Mouse (Mus musculus) heart, adult 11 months (tissue): ENCODE results near the gene Trim23.
"Not testable (repeated sequence)": the region's sequence is repeated elsewhere in the genome, so short reads cannot be mapped to it uniquely, and the experiment has no call there.

Experiments
- DNase-seq: peaks from one replicate; pipeline ENCODE4 v3.0.0; 2022

The Trim23 gene

DNA sequence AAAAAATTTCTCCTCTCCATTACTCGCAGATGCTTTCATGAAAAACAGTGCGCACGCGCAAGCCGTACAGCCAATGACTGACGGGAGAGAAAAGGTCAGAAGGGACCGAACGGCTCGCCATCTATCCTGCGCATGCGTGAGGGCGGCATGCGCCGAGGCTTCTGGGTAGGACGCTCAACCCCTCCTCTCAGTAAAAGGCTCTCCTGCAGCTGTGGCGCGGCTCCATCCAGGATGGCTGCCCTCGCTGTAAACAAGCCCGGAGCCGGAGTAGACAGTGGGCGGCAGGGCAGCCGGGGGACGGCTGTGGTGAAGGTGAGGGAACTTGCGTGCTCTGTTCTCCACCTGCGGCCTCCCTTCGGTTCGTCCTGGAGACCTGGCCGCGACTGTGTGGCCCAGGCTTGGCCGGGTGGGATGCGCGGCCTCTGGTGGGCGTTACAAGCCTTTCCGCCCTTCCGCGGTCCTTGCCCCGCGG is at the start of gene Trim23:
Trim23 (plus strand) TSS at position 148 of the 472 bp plus-strand sequence.
- peak; percentile 100 for DNase-seq

DNA sequence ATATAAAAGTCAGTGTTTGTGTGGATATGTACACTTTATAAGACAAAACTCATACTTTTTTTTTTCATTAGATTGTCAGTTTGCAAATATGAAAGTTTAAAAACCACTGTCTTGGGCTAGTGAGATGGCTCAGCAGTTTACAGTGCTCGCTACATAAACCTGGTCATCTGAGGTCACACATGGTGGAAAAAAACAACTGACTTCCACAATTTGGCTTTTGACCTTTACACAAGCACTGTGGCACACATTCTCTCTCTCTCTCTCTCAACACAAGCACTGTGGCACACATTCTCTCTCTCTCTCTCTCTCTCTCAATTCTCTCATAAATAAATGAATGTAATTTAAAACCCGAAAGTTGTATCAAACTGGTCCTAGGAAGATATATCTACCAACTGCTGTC is 46.0 kb upstream of the Trim23 start:
- no peak for DNase-seq

DNA sequence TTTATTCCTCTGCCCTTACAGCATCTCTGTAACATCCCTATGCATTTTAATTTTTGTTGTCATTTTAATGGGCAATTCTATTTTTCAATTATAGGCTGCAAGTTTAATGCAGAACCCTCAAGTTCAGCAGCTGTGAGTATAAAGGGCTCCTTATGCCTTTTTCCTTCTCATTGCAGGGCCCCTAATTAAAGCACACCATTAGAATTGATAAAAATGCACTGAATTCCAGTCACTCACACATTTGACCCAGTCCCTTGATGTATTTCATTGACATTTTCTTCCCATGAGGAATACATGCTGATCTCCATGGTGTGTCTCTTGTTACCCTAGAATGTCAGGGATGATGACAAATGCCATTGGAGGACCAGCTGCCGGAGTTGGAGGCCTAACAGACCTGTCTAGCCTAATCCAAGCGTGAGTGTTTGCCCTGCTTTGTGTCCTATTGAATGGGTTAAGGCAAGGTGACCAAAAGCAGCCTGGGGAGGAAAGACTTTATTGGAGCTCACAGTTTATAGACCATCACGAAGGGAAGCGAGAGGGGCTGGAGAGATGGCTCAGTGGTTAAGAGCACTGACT is 44.0 kb upstream of the Trim23 start:
- DNase-seq, result no peak

DNA sequence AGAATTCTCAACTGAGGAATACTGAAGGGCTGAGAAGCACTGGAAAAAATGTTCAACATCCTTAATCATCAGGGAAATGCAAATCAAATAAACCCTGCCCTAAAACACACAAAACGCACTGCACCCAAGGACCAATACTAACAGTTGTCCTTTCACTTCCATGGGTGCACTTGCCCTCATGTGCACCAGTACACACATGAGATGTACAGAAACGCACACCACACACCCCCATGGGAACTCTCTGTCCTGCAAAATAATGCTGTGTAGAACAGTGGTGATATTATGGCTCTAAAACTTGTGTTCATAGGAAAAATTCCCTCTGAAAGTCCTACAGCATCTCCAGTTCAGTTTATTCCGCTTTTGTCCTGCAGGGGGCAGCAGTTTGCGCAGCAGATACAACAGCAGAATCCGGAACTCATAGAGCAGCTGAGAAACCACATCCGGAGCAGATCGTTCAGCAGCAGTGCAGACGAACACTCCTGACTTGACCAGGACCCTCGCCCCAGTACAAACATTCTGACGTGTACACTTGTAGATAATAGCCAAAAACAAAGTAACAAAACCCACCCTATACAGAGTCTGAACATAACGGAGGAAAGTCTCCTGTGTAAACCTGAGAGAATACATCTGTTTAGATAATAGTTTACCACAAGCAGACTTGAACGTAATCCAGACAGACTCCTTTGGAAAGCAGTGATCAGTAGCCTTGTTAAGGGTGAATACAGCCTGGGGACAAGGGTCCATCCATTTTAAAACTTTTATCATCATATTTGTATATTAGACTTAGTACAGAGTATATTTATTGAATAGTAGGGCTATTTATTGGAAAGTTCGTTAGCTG is 39.0 kb upstream of the Trim23 start:
- peak; percentile 95 for DNase-seq

DNA sequence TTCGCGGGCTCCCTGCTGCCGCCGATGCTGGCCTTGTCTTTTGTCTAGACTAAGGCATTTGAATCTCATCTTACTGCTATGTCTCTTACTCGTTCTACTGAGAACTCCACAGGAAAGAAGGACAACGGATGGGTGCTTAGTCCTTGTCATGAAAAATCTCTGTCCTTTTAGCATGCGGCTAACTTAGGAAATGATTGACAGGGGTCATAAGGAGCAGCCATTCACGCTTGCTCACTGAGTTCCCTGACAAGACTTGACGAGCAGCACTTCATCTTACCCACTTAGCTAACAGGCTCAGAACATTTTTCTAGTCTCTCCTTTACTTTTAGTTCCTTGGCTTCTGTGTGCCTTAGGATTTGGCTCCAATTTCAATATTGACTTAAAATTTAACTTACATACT is 33.7 kb upstream of the Trim23 start:
- no peak for DNase-seq

DNA sequence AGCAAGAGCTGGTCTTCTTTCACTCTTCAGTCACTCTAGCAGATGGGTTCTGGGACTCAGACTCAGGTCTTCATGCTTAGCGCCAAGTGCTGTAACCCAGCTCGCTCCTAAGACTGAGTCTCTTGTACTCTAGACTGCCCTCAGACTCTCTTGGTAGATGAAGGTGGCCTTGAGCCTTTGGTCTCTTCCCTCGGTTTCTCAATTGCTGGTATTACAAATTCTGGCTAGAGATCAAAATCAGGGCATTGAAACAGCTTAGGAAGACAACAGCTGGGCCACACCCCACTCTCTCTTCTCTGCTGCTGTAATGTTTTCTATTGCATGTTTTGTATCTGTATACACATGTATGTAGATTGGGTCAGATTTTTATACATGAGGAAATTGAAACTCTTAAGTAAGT is 33.0 kb upstream of the Trim23 start:
- DNase-seq, result no peak

DNA sequence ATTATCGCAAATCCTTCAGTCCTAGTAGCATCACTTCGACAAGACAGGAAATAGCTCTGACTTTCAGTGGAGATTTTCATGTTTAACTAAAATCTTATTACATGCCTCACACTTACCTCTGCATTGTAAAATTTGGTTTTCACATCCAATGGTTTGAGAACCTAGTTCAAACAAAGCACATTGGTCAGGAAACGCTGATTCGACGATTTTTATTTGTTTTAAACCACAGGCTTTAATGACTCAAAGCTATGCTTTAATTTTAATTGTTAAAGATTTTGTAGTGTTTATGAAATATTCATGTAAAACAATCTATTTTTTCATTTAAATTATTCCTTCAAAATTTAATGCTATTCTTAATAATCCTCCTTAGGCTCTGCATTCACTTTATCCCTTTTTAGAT is 24.4 kb upstream of the Trim23 start:
- DNase-seq, result no peak

DNA sequence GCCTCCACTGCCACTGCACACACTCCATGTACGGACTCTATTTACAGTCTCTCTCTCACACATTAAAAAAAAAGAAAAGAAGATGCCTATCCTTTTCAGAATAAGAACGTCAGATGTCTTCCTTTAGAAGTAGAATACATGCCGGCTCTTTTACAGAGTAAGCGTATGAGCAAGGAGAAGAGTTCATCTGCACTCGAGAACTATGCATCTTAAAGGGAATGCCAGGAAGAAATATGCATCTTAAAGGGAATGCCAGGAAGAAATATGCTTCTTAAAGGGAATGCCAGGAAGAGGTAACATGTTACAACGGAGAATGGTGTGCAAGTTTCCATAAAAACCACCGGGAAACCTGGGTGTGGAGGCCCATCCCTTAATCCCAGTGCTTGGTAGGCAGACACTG is 23.5 kb upstream of the Trim23 start:
- no peak for DNase-seq

DNA sequence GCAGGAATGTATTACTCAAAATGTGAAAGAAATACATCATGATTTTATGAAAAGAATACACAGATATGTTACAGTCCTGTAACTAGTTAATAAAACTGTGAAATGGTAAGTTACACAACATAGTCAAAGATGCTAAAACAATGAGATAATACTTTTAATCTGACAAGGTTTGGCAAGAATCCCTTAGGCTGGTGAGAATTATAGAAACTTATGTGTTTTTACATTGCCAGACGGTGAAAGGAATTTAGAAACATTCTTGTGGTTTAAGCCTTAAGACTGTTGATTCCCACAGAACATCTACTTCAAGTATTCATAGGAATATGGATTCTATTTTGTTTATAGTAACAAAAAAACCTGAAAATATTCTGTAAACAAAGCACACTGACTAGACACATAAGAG is 22.9 kb upstream of the Trim23 start:
- DNase-seq, result no peak

DNA sequence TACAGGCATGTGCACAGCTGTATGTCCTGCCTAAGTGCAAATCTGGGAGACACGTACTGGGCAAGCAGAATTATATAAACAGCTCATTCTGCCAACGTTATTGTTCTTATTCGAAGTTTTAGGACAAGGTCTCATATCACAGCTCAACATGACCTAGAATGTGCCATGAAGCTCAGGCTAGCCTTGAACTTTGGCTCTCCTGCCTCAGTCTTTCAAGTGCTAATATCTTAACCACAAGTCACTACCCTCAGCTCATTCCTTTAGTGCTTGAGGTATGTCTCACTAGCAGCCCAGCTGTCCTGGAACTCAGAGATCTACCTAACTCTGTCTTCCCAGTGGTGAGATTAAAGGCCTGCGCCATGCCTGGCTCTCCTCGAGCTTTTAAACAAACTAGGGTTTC is 6.9 kb upstream of the Trim23 start:
- no peak for DNase-seq

DNA sequence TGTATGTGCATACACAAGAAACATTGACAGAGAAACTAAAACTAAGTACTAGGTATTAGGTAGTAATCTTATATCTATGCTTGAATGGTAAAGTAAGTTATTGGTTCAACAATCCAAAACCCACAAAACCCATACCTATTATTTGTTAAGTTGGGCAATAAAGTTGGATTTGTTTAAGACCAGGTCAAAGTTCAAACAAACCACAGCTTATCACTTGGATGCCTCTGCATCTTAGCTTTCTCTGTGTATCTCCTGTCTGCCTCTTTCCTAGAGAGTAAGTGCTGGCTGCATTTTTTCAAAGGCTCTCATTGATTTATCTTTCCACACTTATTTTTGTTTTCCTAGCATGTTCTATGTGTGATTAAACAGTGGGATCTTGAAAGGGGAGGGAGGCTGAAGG is 6.1 kb upstream of the Trim23 start:
- DNase-seq, result no peak

DNA sequence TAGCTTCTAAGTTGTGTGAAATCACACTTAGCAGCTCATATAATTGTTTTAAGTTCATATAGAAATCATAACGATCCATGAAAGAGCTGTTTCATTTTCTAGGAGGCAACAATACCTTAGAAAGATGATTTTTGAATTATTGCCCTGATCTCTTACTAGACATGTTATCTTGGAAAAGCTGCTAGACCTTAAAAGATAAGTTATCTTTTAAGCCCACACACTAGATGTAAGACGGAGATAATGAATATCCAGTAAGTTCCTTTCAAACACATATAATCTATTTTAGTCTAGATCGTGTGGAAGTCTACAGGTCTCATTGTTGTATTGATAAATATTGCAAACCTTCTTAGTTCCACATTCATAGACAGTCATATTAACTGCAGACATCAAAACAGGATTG is 1.7 kb upstream of the Trim23 start:
- no peak for DNase-seq

DNA sequence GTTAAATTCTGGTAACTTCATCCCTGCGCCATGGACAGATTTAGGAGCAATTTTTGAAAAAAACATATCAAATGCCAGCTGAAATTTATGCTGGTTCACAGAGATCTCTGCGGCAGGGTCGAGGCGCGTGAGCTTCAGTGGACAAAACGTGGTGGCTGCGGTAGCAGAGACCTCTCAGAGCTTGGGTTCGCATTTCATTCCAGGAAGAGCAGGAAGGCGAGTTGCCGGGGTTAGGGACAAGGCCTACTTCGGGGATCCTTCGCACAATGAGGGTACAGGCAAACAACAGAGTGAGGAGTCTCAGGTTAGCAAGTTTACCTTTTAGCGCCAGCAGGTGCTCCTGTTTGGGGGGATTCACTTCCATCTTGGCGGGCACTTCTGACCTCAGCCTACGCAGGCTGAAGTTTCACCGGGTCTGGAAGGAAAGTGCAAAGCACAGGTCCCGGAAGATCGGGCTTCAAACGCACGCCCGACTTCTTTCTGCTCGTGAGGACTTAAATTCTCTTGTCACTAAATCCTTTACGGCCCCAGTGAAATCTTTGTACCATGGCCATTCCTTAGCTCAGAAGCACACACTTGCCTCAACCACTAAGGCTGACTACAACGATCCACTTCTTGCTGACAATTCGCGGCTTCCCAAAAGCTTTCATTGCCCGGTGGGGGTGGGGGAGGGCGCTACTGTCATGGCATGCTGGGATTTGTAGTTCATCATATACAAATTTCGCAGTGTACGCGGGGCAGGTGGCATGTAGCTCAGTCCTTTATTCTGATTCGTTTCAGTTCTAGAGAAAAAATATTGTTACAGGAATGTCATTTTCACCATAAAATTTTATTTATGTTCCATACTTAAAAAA is 574 bp upstream of the Trim23 start, which contains the start of gene Trappc13:
Trappc13 (minus strand) TSS at position 674 of the 854 bp plus-strand sequence.
- no peak for DNase-seq

DNA sequence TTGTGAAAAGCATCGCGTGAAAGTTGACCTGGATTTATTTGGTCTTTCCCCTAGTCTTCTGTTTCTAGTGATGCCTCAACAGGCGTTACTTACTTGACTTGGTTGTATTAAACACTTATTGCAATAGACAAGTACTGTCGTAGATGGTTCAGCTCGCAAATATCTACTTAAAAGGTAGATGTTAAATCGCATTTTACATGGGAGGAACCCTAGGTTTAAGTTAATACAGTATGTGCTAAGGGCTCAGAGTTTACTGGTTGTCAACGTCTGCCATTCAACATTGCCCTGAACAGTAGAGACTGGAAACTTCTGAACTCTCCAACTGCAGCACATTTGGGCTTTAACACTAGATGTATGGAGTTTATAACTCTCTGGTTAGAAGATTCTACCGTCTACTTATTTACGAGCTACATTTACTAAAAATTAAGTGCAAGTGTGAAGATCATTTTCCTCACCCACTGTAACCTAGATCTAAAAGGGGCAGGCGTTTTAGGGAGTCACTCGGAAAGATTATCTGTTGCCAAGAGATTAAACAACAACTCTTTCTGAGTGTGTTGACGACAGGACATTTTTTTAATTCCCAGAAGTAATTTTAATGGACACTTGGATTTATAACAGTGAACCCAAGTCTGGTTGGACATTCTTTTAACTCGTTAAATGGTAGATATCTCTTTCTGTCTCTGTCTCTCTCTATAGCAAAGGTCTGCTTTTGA is 735 bp downstream of the Trim23 start:
- no peak for DNase-seq

DNA sequence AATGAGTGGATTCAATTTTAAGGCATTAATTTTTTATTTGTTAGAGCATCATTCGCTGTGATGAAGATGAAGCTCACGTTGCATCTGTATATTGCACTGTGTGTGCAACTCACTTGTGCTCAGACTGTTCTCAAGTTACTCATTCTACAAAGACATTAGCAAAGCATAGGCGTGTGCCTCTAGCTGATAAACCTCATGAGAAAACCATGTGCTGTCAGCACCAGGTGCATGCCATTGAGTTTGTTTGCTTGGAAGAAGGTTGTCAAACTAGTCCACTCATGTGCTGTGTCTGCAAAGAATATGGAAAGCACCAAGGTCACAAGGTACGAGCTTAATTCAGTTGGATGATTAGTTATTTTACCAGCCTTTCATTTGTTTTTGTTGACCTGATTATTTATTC is 8.8 kb downstream of the Trim23 start:
- peak; percentile 73 for DNase-seq

DNA sequence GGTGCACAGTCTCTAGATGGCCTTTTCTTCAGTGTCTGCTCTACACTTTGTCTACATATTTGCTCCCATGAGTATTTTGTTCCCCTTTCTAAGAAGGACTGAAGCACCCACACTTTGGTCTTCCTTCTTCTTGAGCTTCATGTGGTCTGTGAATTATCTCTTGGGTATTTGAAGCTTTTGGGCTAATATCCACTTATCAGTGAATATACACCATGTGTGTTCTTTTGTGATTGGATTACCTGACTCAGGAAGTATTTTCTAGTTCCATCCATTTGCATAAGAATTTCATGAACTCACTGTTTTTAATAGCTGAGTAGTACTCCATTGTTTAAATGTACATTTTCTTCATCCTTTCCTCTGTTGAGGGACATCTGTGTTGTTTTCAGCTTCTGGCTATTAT is 17.3 kb downstream of the Trim23 start:
- DNase-seq, result not testable (repeated sequence)

DNA sequence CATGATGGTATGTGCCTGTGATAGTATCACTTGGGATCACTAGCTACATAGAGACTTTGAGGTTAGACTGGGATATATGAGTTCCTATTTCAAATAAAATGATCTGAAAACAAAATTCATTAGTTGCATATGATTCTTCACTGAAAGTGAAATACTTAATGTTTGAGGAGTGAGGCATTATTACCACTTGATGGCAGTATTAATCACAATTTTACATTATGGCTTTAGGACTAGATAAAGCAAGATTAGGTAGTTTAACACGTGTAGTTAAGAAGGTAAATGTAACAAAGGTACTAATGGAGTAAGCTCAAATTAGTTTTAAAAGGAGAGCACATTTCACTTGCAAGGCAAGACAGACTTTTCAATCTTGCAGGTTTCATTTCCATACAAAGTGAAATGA is 25.7 kb downstream of the Trim23 start:
- no peak for DNase-seq

DNA sequence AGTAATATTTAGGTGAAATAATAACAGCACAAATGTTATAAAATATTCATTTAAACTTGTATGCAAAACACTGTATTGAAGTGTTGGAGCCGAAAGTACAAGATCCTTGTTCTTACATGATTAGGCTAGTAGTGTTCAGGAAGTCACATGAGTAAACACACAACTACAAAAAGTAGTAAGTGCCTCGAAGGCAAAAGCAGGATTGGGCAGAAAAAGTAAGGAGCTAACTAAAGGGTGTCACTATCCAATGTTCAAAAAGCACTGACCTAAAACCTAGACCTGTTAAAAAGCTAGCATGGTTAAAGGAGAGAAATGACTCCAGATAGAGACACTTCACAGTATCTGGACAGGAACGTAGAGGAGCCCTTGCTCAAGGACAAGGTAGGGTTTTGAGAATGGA is 48.9 kb downstream of the Trim23 start:
- no peak for DNase-seq

DNA sequence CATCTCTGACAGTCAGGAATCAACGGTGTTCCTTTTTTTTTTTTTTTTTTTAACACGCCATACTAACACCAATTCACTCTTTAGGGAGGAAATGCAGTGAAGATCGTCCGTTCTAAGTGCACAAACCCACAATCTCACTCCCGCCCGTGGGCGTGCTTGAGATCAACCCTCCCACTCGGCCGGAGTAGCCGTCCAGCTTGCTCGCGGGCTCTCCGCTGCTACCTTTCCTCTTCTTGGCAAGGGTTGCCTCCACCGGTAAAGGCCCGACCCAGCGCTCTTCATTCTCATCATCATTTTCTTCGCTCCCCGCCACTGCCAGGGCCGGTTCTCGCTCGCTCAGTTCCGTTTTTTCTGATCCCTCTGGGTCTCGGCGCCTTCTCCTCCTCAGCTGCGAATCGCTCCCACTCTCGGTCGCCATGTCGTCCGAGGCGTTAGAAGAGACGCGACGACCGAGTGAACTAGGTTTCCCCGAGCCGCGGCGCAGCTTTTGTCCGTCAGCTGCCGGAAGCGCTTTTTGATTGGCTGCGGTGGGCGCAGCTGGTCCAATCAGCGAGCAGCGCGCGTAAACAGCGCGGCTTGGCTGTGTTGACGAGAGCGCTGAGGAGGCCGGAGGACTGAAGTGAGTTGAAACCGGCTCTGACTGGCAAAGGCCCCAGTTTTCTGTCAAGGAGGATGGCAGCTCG is 49.9 kb downstream of the Trim23 start, which contains the start of the genes Cenpk and Ppwd1:
Cenpk (plus strand) TSS at position 228 of the 683 bp plus-strand sequence.
Ppwd1 (minus strand) TSS at position 460 of the 683 bp plus-strand sequence.
- DNase-seq, result peak; percentile 100

DNA sequence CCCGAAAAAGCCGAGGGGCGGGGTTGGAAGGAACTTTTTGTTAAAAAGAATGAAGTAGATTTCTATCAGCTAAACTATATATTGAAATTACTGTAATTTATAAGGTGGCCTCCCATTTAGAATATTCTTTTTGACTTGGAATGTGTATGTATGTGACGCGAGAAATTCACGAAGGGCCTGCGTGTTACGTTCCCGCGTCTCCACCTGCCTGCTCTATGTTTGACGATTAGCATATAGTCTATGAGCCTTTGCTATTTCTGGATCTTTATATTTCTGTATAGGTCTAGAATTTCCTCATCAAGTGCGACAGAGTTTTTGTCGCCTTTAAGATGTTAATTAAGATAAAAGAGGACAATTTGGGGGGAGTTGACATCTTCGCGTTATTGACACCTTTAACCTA is 50.6 kb downstream of the Trim23 start:
- no peak for DNase-seq
